ENCODE assay signal across 8 mouse cellular contexts in genomic region chrX:169880363-169880711, GRCm38 (mm10).
DNase-seq lines count a peak whose midpoint lies in the region; ATAC-seq and TF ChIP-seq lines count a peak whose summit lies in the region.

No protein-coding gene starts in this region.

- no peak for TF ChIP-seq EP300 in liver, embryonic 14.5 days (IDR thresholded peaks at IDR 0.05; ENCODE audit: low read depth)

- peak; percentile 20 for ATAC-seq in activated CD4-positive, CD25-positive, alpha-beta regulatory T cell, adult 4 months
- no peak for ATAC-seq in heart, embryonic 16.5 days (replicated peaks; ENCODE audit: extremely low read depth, insufficient read depth, low FRiP score)
- no peak for ATAC-seq in liver, embryonic 14.5 days (ENCODE audit: insufficient read depth)
- ATAC-seq in stomach, embryonic 15.5 days (ENCODE audit: insufficient read depth, low FRiP score, low read depth), result no peak

- H3K27me3 ChIP-seq in kidney, adult 2 months (replicated peaks; ENCODE audit: control insufficient read depth, insufficient read depth, low read length), result no peaks in the 10 kb centered on the region
- no peaks in the 10 kb centered on the region for H3K27me3 ChIP-seq in heart, embryonic 16.5 days (ENCODE audit: control insufficient read depth, insufficient read depth, low read length)
- H3K27me3 ChIP-seq in liver, embryonic 14.5 days (ENCODE audit: control insufficient read depth, insufficient read depth, low read length), result peaks cover 12% of the 10 kb centered on the region
- no peaks in the 10 kb centered on the region for H3K27me3 ChIP-seq in stomach, embryonic 15.5 days (replicated peaks)

- H3K4me3 ChIP-seq in kidney, adult 2 months (ENCODE audit: insufficient read depth, low read depth, low read length), result peak overlapping the region; percentile 78
- H3K4me3 ChIP-seq in heart, embryonic 16.5 days (ENCODE audit: low read length), result peak overlapping the region; percentile 59
- H3K4me3 ChIP-seq in liver, embryonic 14.5 days (ENCODE audit: insufficient read depth in 1 of 2, low read depth in 2 of 2, low read length in 2 of 2), result peak overlapping the region; percentile 40 to 51; a peak in 3 of 4 replicates
- peak overlapping the region; percentile 50 for H3K4me3 ChIP-seq in stomach, embryonic 15.5 days (replicated peaks)

- H3K4me1 ChIP-seq in kidney, adult 2 months (ENCODE audit: control insufficient read depth, insufficient read depth, low read length), result 0 out of 2 replicates have a peak, but pooled peaks cover 4% of the 10 kb centered on the region
- peaks cover 6% of the 10 kb centered on the region; the same call in 1 of the 2 replicates for H3K4me1 ChIP-seq in heart, embryonic 16.5 days (ENCODE audit: control insufficient read depth, insufficient read depth, low read length)
- no peaks in the 10 kb centered on the region for H3K4me1 ChIP-seq in liver, embryonic 14.5 days (replicated peaks; ENCODE audit: control insufficient read depth in 2 of 2, insufficient read depth in 2 of 2, low read length in 1 of 2)
- no peaks in the 10 kb centered on the region for H3K4me1 ChIP-seq in stomach, embryonic 15.5 days

- peak overlapping the region; percentile 67 for H3K9ac ChIP-seq in heart, embryonic 16.5 days (ENCODE audit: low read length)
- H3K9ac ChIP-seq in liver, embryonic 14.5 days (replicated peaks), result no peak overlapping the region
- H3K9ac ChIP-seq in stomach, embryonic 15.5 days, result no peak overlapping the region

- TF ChIP-seq POLR2A in kidney, adult 2 months (IDR thresholded peaks at IDR 0.05; ENCODE audit: low read depth, low read length), result no peak

- peak overlapping the region; percentile 67 for H3K4me2 ChIP-seq in heart, embryonic 16.5 days (ENCODE audit: low read depth, low read length)
- H3K4me2 ChIP-seq in liver, embryonic 14.5 days (ENCODE audit: low read depth), result peak overlapping the region; percentile 49
- peak overlapping the region; percentile 62 for H3K4me2 ChIP-seq in stomach, embryonic 15.5 days

- 0% methylated on average over 13 of the region's 13 CpGs for WGBS in kidney, adult 2 months
- WGBS in heart, embryonic 16.5 days, result 11% methylated on average over 13 of the region's 13 CpGs
- WGBS in liver, embryonic 14.5 days (ENCODE audit: insufficient replicate concordance), result 8% methylated on average over 13 of the region's 13 CpGs
- 14% methylated on average over 13 of the region's 13 CpGs for WGBS in stomach, embryonic 15.5 days

- 0 out of 2 replicates have a peak overlapping the region, but pooled peaks have one; percentile 66 for H3K27ac ChIP-seq in kidney, adult 2 months (ENCODE audit: insufficient read depth, low read depth, low read length)
- peak overlapping the region; percentile 67 for H3K27ac ChIP-seq in heart, embryonic 16.5 days (ENCODE audit: low read length)
- no peak overlapping the region for H3K27ac ChIP-seq in liver, embryonic 14.5 days
- peak overlapping the region; percentile 81 for H3K27ac ChIP-seq in stomach, embryonic 15.5 days

- no peak for DNase-seq in kidney, adult 2 months
- no peak for DNase-seq in kidney, adult 8-10 months
- no peak for DNase-seq in liver, embryonic 14.5 days (ENCODE audit: low read depth in 3 of 3, low spot score in 3 of 3)
- DNase-seq in cerebellum, adult 18-20 months, result no peak
- DNase-seq in gastrocnemius, postnatal 25 days, result no peak

- H3K9me3 ChIP-seq in heart, embryonic 16.5 days (replicated peaks; ENCODE audit: control insufficient read depth, low read length), result no peaks in the 10 kb centered on the region
- no peaks in the 10 kb centered on the region for H3K9me3 ChIP-seq in liver, embryonic 14.5 days (ENCODE audit: control insufficient read depth, low read length)
- H3K9me3 ChIP-seq in stomach, embryonic 15.5 days, result no peaks in the 10 kb centered on the region

- no peaks in the 10 kb centered on the region for H3K36me3 ChIP-seq in kidney, adult 2 months (ENCODE audit: control insufficient read depth, insufficient read depth, low read length)
- H3K36me3 ChIP-seq in heart, embryonic 16.5 days (ENCODE audit: control insufficient read depth, insufficient read depth), result no peaks in the 10 kb centered on the region
- no peaks in the 10 kb centered on the region for H3K36me3 ChIP-seq in liver, embryonic 14.5 days (replicated peaks; ENCODE audit: control insufficient read depth, insufficient read depth, low read depth)
- no peaks in the 10 kb centered on the region for H3K36me3 ChIP-seq in stomach, embryonic 15.5 days

- TF ChIP-seq CTCF in kidney, adult 2 months (conservative IDR thresholded peaks at IDR 0.05; ENCODE audit: insufficient read depth, insufficient read length, low read depth, low read length), result no peak
- TF ChIP-seq CTCF in liver, embryonic 14.5 days (IDR thresholded peaks at IDR 0.05; ENCODE audit: low read depth), result no peak
